Mouse (Mus musculus) ES-Bruce4 (cell line): ENCODE results near the gene Tmcc2. TPM values are rescaled to one million over a fixed set of nuclear protein-coding genes. Genes with fewer than 3 reads are reported as not detected.
"Not testable (repeated sequence)": the region's sequence is repeated elsewhere in the genome, so short reads cannot be mapped to it uniquely, and the experiment has no call there.

Experiments used
- H3K27ac ChIP-seq: 2 replicates; pipeline ENCODE4 v1.5.1; 2012; ENCODE audit warnings: low read length, inconsistent platforms; ENCODE audit not compliant: insufficient read depth
- H3K27me3 ChIP-seq: 2 replicates; pipeline ENCODE4 v1.6.1; 2012; ENCODE audit warnings: mild to moderate bottlenecking, low read length, inconsistent platforms; ENCODE audit not compliant: control insufficient read depth, poor library complexity, insufficient read depth, severe bottlenecking
- H3K36me3 ChIP-seq: 2 replicates; pipeline ENCODE4 v1.6.1; 2012; ENCODE audit warnings: inconsistent platforms, mild to moderate bottlenecking, low read length, moderate library complexity; ENCODE audit not compliant: control insufficient read depth, poor library complexity, insufficient read depth, severe bottlenecking
- H3K4me1 ChIP-seq: one replicate; pipeline ENCODE4 v1.8.1; 2011; ENCODE audit warnings: low read length; ENCODE audit not compliant: control insufficient read depth, insufficient read depth
- H3K4me3 ChIP-seq: 2 replicates; pipeline ENCODE4 v1.5.1; 2011; ENCODE audit warnings: low read depth, mild to moderate bottlenecking, low read length
- H3K9ac ChIP-seq: 2 replicates; pipeline ENCODE4 v1.6.1; 2012; ENCODE audit warnings: low read depth, mild to moderate bottlenecking, inconsistent platforms; ENCODE audit not compliant: poor library complexity, severe bottlenecking
- H3K9me3 ChIP-seq: replicated peaks from 2 replicates; pipeline ENCODE4 v1.6.1; 2012; ENCODE audit warnings: mild to moderate bottlenecking, low read length, inconsistent platforms; ENCODE audit not compliant: control insufficient read depth, poor library complexity, insufficient read depth, severe bottlenecking
- CTCF ChIP-seq: IDR thresholded peaks from one replicate; pipeline ENCODE4 v1.8.1; 2011; ENCODE audit warnings: low read depth, low read length
- EP300 ChIP-seq: IDR thresholded peaks from 2 replicates; pipeline ENCODE4 v1.6.1; 2011; ENCODE audit warnings: low read depth, low read length; ENCODE audit not compliant: insufficient read depth
- POLR2A ChIP-seq: IDR thresholded peaks from one replicate; pipeline ENCODE4 v1.8.1; 2011; ENCODE audit warnings: low read length; ENCODE audit not compliant: insufficient read depth
- polyA plus RNA-seq: library from polyadenylated mRNA; stranded (reverse); fragments of >200 nt; gene quantifications from 2 replicates; pipeline ENCODE4 v1.2.4, GENCODE M21; 2011; ENCODE audit warnings: low read depth; ENCODE audit not compliant: missing spikeins, insufficient read depth, insufficient read length

The Tmcc2 gene
- polyA plus RNA-seq, 1 experiment: 11.1 TPM

- Histone ChIP-seq H3K9me3 (peaks cover 3% of the 10 kb centered on the region), H3K4me3 (no peak overlapping the region), H3K27ac (no peak overlapping the region), H3K36me3 (no peaks in the 10 kb centered on the region), H3K9ac (no peak overlapping the region), H3K4me1 (no peaks in the 10 kb centered on the region), H3K27me3 (no peaks in the 10 kb centered on the region)
- TF ChIP-seq EP300 (no peak), POLR2A (no peak), CTCF (no peak)
Measured at GRCm38 (mm10) chr1:132353389-132353788, 37.7 kb downstream of the Tmcc2 start.

GRCm38 (mm10) chr1:132351058-132351457, 40.0 kb downstream of the Tmcc2 start:
- Histone ChIP-seq H3K4me3 (no peak overlapping the region), H3K27ac (no peak overlapping the region), H3K4me1 (no peaks in the 10 kb centered on the region), H3K9ac (no peak overlapping the region), H3K9me3 (peaks cover 3% of the 10 kb centered on the region), H3K27me3 (no peaks in the 10 kb centered on the region), H3K36me3 (no peaks in the 10 kb centered on the region)
- TF ChIP-seq CTCF (peak; percentile 3), EP300 (no peak), POLR2A (no peak)

- not testable (repeated sequence) for H3K27ac ChIP-seq, H3K27me3 ChIP-seq, H3K4me1 ChIP-seq, H3K4me3 ChIP-seq, H3K9ac ChIP-seq, H3K36me3 ChIP-seq, H3K9me3 ChIP-seq
Measured at GRCm38 (mm10) chr1:132349601-132350000, 41.5 kb downstream of the Tmcc2 start.

GRCm38 (mm10) chr1:132349049-132349448, 42.0 kb downstream of the Tmcc2 start:
- H3K4me3 ChIP-seq, H3K4me1 ChIP-seq, H3K27ac ChIP-seq, H3K27me3 ChIP-seq, H3K36me3 ChIP-seq, H3K9ac ChIP-seq, H3K9me3 ChIP-seq: not testable (repeated sequence)

- Histone ChIP-seq H3K27me3 (no peaks in the 10 kb centered on the region), H3K4me3 (no peak overlapping the region), H3K9me3 (peaks cover 3% of the 10 kb centered on the region), H3K36me3 (no peaks in the 10 kb centered on the region), H3K4me1 (peaks cover 2% of the 10 kb centered on the region), H3K9ac (no peak overlapping the region), H3K27ac (no peak overlapping the region)
- TF ChIP-seq CTCF: no peak
- no peak for TF ChIP-seq POLR2A
- TF ChIP-seq EP300: no peak
Measured at GRCm38 (mm10) chr1:132348401-132348800, 42.7 kb downstream of the Tmcc2 start.

- Histone ChIP-seq H3K4me3 (no peak overlapping the region), H3K4me1 (peaks cover 5% of the 10 kb centered on the region), H3K9ac (no peak overlapping the region), H3K36me3 (no peaks in the 10 kb centered on the region), H3K27ac (no peak overlapping the region), H3K27me3 (no peaks in the 10 kb centered on the region), H3K9me3 (peaks cover 3% of the 10 kb centered on the region)
- TF ChIP-seq CTCF (no peak), EP300 (no peak), POLR2A (no peak)
Measured at GRCm38 (mm10) chr1:132346951-132347350, 44.1 kb downstream of the Tmcc2 start.
